Mouse (Mus musculus): Measurements from ENCODE around the gene Gm4450. TPM values are rescaled to one million over a fixed set of nuclear protein-coding genes. Genes with fewer than 3 reads are reported as not detected.

The Gm4450 gene
- polyA plus RNA-seq, 1 experiment from 2014 or later: 0.13 TPM

Other genes with a start within 250 kb of the Gm4450 start
- not detected in 2 replicates for gene Reg4, start 235.0 kb downstream of the Gm4450 start, polyA plus RNA-seq (2016; fragmentation: Nextera tagmentation; extraction: Ambion mirVana)
- gene Hmgcs2, start 176.7 kb downstream of the Gm4450 start, polyA plus RNA-seq (2016; fragmentation: Nextera tagmentation; extraction: Ambion mirVana): 2.9 and 3.0 TPM in 2 replicates
- gene Phgdh, start 117.1 kb downstream of the Gm4450 start, polyA plus RNA-seq (2016; fragmentation: Nextera tagmentation; extraction: Ambion mirVana): 282 and 290 TPM in 2 replicates
- gene Zfp697, start 74.7 kb downstream of the Gm4450 start, polyA plus RNA-seq (2016; fragmentation: Nextera tagmentation; extraction: Ambion mirVana): 8.9 and 9.6 TPM in 2 replicates
- not detected in 2 replicates for gene Hsd3b4, start 53.4 kb upstream of the Gm4450 start, polyA plus RNA-seq (2016; fragmentation: Nextera tagmentation; extraction: Ambion mirVana)
- not detected in 2 replicates for gene Gm10681, start 131.7 kb upstream of the Gm4450 start, polyA plus RNA-seq (2016; fragmentation: Nextera tagmentation; extraction: Ambion mirVana)
- gene Hsd3b5, start 173.1 kb upstream of the Gm4450 start, polyA plus RNA-seq (2016; fragmentation: Nextera tagmentation; extraction: Ambion mirVana): not detected in 2 replicates

Data from limb, embryonic 12.5 days (tissue).